Mouse (Mus musculus) cerebellum, adult 11-12 months (tissue): Measurements from ENCODE around the gene H2al1m.
"Not testable (repeated sequence)": the region's sequence is repeated elsewhere in the genome, so short reads cannot be mapped to it uniquely, and the experiment has no call there.

Source experiments
- DNase-seq: peaks from one replicate; pipeline ENCODE4 v3.0.0; 2022

H2al1m gene

DNA sequence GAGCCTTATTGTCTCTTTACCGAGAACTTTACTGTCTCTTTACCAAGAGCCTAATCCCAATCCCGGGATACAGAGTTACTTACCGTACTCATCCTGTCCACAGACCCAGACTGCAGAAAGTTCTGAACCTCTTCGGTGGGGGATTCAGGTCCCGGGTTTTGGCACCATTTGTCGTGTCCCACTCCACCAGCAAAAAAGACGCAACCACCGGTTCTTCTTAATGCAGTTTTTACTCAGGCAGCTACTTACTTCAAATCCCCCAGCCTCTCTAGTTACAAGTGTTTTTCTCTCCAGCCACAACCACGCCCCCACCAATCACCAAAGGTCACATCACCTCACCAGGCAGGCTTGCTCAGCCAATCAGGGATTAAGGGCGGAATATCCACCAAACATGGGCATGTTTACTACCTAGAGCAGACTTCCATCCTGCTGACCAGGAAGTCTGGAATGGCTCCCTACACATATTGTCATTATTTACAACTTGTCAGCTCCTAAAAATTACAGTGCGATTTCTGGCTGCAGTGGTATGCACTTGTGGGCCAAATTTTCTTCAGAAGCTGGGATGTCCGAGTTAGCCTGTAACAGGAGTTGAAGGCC, 48.9 kb downstream of the H2al1m start:
- not testable (repeated sequence) for DNase-seq

DNA sequence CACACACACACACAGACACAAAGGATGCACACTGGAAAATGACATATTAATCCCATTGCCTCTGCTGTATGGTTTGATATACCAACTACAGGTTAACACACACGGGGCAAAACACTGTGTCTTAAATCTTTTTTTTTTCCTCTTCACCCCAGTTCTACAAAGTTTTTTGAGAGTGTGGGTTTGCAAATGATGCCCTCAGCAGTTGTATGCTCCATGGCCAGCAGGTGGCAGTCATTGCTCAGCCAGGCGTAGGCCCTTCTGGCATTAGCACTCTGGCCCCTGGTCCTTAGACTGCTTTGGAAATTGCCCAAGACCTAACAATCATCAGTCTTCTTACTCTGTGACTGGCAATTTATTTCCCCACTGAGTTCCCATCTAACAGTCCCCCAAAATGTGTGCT, 49.5 kb downstream of the H2al1m start:
- DNase-seq = not testable (repeated sequence)
